Mouse (Mus musculus) small intestine, adult 2 months (tissue): ENCODE data around the gene Armh3.

ENCODE experiments used
- CTCF ChIP-seq: fragments of 200-500 bp; IDR thresholded peaks from 2 replicates; pipeline ENCODE4 v1.5.1; 2012; ENCODE audit warnings: low read depth, mild to moderate bottlenecking, control low read depth, inconsistent platforms, low read length, moderate library complexity, mixed read lengths; ENCODE audit not compliant: insufficient replicate concordance, insufficient read length; ENCODE audit errors: extremely low read depth
- POLR2A ChIP-seq: fragments of 200-500 bp; IDR thresholded peaks from 2 replicates; pipeline ENCODE4 v1.6.1; 2012; ENCODE audit warnings: low read depth, mild to moderate bottlenecking, control low read depth, inconsistent platforms, low read length, moderate library complexity

DNA sequence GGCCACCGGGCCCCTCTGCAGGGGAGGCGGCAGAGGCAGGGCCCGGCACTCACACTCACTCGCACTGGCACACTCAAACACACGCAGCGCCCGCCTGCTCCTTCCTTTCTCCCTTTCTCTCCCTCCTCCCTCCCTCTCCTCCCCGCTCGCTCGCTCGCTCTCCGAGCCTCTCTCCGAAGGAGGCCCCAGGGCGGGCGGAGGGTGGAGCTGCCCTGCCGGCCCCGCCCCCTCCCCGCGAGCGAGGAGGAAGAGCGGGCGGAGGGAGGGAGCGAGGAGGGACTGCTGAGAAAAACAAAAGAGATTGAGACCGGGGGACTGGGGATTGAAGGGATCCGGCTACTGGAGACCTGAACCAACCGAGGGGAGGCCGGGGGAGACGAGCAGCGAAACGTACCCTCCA lies 41.2 kb upstream of the Armh3 start:
- TF ChIP-seq POLR2A (peak; percentile 71), CTCF (no peak)
